Mouse (Mus musculus) heart, adult 8-10 months (tissue): ENCODE measurements around the gene Hnf1a. TPM values are rescaled to one million over a fixed set of nuclear protein-coding genes. Genes with fewer than 3 reads are reported as not detected.

Source experiments
- DNase-seq: peaks from one replicate; pipeline ENCODE4 v3.0.0; 2022; ENCODE audit warnings: low spot score
- total RNA-seq, 4 experiments: library from RNA; stranded (reverse); gene quantifications; 2 replicates each; pipeline ENCODE4 v1.2.4; 2022

Hnf1a gene
- total RNA-seq, result not detected

DNA sequence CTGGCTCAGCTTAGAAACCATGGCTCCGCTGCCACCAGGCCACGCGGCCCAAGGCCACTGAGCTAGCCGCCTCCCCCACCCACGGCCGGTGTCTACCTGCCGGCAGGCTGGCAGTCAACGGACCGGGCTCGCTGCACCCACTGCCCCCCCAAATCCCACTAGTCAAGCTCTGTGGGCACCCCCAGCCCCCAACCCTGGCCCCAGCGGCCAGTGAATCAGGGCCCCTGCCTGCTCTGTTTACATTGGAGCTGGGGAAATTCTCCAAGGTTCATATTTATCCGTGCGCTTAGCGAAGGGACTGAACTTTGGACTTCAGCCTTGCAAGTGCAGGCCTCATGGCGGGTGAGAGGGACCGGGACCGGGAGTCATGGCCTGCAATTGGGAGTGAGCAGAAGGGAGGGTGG is at the start of gene Hnf1a:
Gene Hnf1a (minus strand): TSS at position 271 of the 404 bp plus-strand sequence.
- no peak for DNase-seq

DNA sequence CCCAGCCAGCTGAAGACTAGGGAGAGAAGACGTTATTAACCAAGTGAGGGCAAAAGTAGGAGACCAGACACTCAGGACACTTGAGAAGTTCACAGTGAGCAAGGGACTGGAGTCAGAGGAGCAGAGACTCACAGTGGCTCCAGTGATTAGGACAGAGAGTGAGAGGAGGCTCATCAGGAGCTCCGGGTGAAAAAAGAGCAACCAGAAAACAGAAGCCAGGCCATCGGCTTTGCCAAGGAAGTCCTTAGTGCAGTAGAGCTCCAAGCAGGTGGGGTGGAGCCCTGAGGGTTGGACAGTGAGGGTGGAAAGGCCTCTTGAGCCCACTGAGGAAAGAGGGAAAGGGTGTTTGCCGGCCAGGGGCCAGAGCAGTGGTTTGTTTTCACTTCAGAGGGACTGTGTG is 47.9 kb upstream of the Hnf1a start:
- DNase-seq, result no peak

DNA sequence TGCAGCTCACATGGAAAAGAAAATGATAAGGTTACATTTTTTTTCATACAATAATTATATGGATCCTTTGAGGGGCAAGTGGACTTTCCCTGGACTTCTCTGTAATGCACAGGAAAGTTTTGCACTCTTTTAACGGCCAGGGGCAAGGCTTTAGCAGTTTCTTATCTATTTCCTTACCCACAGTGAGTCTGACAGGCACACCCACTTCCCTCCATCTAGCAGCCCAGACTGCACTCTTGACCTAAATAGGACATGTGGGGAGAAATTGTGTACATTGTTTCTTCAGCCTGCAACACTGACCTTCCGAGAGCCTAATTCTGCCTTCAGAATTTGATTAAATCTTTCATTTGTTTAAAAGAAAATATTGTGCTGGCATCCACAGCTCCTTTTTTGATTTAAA is 47.4 kb upstream of the Hnf1a start:
- no peak for DNase-seq

DNA sequence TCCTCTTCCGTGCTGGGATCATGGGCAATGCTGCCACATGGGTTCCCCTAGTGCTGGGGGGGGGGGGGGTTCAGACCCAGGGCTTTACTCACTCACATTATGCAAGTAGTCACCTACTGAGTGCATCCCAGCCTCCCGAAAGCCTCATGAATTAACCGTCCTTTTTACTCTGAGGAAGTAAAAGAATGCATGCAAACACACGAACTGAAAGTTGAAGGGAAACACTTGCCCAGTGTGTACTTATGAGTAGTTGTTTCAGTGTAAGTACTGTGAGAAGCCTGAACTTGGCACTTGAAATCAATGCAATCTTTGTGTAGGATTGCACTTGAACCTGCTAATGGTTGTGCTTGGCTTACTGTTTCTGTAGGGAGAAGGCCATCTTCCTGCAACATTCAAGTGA is 44.2 kb upstream of the Hnf1a start:
- DNase-seq, result no peak

DNA sequence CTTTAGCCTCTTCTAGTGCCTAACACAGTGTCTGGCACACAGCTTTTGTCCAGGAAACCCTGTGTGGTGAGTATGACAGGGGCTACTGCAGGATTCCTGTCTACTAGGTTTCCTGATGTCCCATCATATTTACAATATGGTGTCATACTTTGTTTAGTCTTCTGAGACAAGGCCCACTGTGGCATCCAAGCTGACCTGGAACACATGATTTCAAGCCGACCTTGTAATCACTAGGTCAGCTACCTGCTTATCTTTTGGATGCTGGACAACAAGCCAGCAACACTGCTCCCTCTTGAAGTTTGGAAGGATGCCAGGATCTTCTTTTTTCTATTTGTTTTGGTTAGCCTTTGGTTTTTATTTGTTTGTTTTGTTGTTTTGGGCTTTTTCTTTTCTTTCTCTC is 43.7 kb upstream of the Hnf1a start:
- DNase-seq, result peak; percentile 63

DNA sequence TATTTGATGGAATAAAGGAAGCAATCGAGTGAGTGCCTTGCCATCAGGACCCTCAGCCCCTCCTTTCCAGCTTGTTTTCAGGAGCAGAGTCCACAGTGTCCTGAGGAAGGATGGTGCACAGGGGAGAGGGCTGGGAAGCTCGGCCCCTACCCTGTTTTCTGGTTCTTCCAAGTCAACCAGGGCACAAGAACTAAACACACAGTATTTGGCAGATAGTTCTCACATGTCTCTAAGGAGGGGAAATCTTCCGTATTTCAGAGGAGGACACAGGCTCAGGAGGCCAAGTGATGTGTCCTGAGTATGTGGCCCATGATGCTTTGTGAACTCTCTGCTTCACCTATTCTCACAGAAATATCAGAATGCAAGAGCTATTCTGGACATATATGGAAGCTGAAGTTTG is 42.5 kb upstream of the Hnf1a start:
- no peak for DNase-seq

DNA sequence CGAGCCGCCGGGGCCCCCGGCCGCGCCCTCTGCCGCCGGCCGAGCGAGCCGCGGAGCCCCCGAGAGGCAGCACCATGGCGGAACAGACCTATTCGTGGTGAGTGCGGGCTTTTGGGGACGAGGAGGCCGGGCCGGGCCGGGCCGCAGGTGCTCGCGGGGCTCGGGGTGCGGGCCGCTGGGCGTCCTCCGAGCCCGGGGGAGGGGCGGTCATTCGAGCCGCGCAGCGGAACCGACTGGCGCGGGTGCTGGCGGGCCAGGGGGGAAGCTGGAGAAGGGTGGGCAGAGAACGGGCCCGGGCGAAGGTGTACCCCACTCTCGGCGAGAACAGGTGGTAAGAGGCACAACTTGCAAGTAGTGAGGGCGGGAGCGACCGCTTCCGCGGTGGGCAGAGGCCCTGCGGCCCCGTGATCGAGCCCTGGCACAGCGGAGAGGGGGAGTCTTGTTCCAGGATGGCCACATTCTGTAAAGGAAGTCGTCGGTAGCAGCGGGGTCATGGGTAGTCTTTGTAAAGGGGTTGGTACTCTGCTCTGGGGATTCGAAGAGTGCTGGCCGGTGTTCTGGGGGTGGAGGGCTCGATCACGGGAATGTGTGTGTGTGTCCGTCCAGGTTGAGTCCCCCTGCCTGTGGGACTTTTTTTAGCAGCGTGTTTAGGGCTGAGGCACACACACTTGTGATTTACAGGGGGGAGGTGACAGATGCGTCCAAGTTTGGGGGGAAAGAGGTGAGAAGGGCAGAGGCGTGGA is 40.8 kb upstream of the Hnf1a start:
- no peak for DNase-seq

DNA sequence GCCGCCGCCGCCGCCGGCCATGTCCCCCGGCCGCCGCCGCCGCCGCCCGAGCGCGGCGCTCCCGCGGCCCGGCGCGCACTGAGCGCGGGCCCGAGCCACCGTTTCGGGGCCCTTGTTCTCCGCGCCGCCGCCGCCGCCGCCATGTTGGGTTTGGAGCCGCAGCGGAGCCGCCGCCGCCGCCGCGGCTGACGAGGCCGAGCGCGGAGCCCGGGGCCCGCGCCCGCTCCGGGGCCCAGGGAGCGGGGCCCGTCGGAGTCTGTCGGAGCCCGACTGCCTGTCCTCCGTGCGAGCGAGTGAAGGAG is 40.3 kb upstream of the Hnf1a start:
- no peak for DNase-seq

DNA sequence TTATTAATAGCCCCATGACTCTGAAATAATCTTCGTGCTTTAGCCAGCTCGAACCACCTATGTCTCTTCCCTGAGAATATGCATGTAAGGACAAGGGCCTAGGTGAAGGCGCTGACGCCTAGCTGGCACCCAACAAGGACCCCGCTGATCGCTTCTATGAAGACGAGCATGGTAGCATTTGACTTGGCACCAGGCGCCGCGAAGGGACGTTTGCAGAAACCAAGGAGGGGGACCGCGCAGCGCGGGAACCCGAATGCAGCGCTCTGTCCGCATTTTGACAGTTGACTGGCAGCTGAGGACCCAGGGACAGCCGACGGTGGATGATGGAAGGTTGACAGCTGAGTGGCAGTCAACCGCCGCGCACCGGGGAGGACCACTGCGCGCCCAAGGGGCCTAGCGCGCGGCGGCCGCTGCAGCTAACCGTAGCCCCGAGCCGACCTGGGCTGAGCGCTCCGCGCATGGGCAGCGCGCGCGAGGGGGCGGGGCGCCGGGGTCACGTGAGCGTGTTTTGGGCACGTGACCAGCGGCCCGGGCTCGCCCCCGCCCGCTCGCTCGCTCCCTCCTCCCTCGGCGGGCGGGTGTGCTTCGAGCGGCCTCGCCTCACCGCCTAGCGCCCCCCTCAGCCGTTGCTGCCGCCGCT is 39.8 kb upstream of the Hnf1a start, which contains the start of gene Sppl3:
Gene Sppl3 (plus strand): TSS at position 561 of the 640 bp plus-strand sequence.
- peak; percentile 87 for DNase-seq

DNA sequence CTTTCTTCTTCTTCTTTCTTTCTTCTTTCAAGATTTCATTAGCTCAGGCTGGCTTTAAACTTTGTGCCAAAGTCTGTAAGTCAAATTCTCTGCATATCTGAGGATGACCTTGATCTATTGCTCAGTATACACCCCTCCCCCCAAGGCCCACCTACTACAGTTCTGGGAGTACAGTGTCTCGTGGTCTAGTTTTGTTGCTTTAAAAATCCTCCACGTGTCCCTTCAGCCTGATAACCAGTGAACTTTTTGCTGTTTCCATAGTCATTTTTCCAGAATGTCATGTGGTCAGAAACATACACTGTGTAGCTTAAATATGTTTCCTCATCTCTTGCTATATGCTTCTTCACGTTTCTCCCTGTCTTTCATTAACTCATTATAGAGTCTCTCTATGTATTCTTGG is 39.1 kb upstream of the Hnf1a start:
- DNase-seq, result no peak

DNA sequence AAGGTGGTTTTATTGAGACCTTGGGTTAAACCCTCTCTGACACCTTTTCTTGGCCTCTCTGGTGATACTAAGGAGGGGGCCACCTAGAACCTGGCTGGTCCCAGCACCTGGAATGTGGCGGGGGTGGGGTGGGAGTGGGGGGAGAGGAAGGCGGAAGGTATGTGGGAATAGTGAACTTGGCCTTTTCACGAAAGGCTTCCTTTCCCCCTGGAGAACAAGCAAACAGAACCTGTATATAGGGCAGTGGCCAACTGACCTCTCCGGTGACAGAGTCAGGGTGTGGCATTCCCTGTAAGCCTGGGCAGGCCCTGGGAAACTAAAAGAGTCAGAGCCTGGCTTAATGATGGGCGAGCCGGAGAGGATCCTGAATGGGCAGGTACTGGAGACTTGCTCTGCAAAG is 38.2 kb upstream of the Hnf1a start:
- no peak for DNase-seq

DNA sequence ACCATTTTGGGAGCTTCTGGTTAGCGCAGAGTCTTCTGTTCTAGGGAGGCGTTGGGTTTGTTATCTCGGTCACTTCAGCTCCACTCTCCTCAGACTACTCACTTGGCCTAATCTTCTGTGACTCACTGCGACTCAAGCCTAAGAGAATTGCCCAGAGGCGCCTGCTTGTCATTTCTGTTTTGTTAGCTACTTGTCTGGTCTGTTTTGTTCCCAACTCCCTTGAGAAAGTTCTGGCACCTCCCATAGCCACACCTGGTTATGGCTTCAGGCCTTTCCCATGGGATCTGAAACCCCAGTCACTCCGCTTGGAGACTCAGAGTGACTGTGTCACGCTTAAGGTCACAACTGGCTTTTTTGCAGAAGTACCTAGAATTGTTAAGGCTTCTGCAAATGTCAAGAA is 37.4 kb upstream of the Hnf1a start:
- no peak for DNase-seq

DNA sequence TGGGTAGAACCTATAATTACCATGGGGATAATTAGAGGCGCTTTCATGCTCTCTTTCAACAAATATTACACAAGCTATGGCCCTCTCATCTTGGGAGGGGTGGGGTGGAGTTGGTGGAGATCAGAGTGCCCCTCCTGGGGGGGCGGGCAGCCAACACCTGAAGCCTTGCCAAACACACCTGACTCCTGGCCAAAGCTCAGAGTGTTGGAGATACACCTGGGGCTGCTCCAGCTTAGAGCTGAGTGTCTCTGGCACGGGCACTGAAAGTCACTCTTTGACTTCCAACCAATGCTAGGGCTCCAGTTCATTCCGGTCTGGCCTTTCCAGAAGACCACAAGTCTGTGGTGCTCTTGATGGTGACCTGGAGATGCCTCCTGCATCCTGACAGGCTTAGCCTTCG is 36.9 kb upstream of the Hnf1a start:
- DNase-seq, result no peak

DNA sequence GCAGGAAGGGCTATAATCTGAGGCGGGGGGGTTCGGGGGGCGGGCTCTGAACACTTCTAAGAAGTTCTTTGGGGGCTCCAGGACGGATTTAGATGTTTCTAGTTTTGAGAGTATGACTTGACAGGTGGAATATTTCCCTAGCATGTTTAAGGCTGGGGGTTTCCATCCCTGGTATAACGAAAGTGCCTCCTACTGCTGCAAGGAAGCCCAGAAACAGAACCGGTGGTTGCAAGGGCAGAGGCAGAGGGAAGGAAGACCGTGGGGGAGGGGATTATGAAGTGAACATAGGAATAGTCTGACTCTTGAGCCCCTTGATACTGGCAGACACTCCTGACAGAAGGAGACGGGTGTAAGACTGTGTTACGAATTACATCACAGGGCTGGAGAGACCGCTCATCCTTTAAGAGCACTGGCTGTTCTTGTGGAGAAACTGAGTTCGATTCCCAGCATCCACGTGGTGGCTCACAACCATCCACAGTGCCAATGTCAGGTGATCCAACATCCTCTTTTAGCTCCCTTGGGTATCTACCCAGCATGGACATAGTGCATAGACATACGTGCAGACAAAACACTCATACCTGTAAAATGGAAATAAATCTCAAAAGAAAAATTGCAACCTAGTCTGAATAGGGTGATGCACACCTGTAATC is 32.5 kb upstream of the Hnf1a start:
- DNase-seq, result no peak

DNA sequence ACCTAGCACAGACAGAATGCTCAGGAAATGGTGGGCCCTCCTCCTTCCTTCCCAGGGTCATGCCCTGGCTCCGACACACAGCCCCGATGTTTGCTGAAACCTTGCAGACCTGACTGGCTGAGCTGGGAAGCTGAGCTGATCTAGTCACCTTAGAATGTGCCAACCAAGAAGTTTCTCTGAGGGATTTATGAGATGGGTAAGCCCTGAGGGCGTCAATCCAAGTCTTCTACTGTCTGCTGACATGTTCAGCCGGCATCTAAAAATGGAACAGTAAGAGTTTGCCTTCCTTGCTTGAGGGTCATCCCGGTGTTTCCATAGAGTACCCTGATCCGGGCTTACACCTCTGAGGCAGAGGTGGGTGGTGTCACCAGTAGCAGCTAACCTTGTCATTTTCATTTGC is 31.9 kb upstream of the Hnf1a start:
- DNase-seq, result no peak

DNA sequence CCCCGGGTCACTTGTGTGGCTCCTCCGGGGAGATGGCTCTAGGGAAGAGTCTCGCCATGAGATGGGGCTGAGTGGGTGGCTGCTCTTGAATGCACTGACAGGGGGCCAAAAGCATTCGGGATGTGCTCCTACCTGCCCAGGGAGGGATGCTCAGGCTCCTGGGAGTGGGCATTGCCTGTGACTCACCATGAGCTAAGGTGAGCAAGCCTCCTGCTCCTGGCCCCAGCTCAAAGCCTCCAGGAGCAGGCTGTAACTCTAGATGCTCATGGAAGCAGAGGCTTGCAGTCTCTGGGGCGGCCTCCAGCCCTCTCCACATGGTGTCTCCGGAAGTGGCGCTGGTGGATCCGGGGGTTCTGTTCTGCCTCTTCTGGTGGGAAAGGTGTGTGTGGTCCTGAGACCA is 30.6 kb upstream of the Hnf1a start:
- DNase-seq, result no peak

DNA sequence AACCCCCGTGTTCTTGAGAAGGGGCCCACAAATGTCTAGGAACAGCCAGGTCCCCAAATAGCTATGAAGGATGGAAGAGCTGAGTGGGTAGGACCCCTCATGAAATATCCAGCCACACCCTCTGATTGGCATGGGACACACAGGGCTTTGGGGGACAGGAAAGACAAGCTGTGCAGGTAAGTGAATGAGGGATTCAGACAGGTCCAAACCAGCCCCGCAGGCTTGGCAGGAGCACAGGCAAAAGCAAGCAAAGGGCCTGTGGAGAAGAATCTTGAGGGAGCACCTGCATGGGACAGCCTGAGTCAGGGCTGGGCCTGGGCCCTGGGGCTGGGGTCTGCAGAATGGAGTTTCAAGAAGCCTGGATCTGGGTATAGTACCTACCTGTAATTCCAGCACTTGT is 29.6 kb upstream of the Hnf1a start:
- DNase-seq, result no peak

DNA sequence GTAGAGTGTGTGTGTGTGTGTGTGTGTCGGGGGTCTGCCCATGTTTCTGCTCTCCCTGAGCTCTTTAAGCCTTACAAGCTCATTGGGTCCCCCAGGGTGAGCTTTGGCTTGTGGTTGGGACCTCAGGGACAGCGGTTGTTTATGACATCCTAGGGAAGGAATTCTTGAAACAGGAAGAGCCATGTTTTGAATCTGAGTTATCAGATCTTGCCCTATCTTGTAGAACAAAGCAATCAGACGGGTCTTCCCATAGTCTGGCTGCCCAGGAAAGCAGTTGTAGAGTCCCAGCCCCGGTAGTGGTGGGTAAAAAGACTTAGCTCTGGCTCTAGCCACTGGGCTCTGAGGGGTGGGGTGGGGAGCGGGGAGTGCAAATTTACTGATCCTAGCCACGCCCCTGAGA is 26.4 kb upstream of the Hnf1a start:
- no peak for DNase-seq

DNA sequence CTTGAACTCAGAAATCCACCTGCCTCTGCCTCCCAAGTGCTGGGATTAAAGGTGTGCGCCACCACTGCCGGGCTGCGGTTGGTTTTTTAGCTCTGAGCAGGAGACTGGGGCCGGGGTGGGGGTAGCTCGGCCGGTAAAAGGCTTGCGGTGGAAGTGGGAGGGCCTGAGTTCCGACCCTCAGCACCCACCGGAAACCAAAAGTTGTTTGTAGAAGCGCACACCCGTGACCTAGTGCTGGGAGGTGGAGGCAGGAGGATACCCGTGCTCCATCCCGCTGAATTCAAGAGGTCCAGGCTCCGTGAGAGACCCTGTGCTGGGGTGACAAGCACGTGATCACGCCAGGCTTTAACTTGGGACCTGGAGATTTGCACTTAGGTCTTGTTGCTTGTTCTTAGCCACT is 25.6 kb upstream of the Hnf1a start:
- no peak for DNase-seq

DNA sequence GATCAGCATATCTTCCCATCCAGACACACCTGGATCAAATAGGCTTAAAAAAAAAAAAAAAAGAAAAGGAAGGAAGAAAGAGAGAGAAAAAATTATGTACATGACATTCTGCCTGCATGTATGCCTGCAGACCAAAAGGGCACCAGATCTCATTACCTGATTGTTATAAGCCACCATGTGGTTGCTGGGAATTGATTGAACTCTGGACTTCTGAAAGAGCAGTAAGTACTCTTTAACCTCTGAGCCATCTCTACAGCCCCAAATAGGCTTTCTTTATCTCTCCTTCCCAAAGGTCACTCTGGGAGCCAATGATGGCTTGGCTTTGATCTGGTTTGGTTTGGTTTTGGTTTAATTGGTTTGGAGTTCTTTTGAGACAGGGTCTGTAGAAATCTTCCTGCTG is 14.2 kb upstream of the Hnf1a start:
- no peak for DNase-seq

DNA sequence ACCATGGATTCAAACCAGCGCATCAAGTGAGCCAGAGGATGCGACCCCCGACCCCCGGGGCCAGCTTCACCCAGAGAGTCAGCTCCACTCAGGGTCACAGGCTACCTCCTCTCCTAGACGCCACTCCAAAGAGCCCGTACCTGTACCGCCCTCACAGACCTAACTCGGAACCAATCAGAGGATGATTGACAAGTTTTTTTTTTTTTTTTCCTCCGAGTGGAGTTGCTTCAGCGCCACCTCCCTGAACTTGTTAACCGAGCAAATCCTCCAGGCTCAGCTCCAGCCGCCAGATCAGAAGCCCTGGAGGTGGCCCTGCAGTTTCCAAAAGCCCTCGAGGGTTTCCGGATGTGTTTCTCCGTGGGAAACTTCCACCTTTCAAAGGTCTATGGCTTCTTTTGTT is 11.1 kb upstream of the Hnf1a start:
- DNase-seq, result no peak

DNA sequence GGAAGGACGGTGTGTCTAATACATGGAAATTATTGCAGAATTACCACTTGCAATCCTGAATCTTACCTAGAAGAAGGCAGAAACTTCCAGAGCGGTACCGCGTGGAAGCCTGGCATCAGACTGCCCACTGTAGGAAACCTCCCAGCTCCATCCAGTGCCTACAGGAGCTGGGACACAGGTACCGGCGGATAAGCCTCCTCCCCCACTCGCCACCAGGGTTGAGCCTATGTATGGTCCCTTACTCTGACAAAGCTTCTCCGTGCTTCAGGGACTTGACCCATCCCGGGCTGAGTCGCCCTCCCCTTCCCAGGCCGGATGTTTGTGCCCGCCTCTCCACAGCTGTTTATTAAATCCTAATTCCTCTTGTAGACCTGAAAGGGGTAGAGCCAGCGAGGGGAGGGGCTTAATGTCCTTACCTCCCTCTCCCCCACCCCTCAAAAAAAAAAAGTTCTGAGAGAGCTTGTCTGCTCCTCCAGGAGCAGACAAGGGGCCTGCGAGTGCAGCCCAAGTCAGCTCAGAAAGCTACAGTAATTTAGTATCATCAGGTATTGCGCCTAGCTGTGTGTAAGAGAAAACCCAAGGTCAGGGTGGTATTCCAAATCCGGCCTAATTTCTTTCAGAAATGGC is 9.3 kb upstream of the Hnf1a start:
- DNase-seq, result peak; percentile 21
